Mouse (Mus musculus) T-helper 2 cell (primary cell): ENCODE measurements around the gene Lmtk3.

Experiments
- in situ Hi-C: fragments of 300-600 bp; cut with MboI, MseI; formaldehyde crosslinking; loops from one replicate; pipeline ENCODE4 v1.15.1; 2025; ENCODE audit warnings: high pct_unique_total_duplicates

Lmtk3 gene

DNA sequence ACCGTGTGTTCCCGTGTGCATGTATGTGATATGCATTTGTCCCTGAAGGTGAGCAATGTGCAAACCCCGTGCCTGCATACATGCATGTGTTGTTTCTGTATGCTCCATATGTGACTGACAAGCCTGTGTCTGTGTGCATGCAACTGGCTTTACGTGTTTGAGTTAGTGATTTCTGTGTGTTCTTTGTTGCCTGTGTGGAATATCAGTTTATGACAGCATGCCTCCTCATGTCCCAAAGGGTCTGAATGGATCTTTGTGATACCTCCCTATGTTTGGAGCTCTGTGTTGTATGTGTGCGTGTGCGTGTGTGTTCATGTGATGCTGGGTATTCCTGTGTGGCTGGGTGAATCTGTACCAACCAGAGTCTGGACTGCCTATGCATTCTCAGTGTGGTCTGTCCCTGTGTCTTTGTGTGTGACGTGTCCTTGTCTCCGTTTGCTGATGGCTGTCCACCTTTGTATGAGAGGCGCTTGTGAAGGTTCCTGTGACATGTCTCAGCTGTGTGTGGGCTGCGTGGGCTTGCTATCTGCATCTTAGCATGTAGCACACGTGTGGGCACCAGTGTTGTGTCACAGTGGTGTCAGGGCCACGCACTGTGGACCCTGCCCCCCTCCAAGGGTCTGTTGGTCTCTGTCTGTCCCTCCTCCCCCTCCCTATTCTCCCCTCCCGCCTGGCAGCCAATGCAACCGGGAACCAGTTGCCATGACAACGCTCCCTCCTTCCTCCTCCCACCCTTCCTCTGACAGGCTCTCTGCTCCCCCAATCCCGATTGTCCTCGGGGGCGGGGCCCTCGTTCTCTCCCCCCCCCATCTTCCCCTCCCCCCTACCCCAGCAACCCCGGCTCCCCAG, 1.2 kb downstream of the Lmtk3 start, which contains the start of gene Sult2b1:
Gene Sult2b1 (minus strand): TSS at position 146 of the 849 bp plus-strand sequence.
- in situ Hi-C loops: no loop called here

DNA sequence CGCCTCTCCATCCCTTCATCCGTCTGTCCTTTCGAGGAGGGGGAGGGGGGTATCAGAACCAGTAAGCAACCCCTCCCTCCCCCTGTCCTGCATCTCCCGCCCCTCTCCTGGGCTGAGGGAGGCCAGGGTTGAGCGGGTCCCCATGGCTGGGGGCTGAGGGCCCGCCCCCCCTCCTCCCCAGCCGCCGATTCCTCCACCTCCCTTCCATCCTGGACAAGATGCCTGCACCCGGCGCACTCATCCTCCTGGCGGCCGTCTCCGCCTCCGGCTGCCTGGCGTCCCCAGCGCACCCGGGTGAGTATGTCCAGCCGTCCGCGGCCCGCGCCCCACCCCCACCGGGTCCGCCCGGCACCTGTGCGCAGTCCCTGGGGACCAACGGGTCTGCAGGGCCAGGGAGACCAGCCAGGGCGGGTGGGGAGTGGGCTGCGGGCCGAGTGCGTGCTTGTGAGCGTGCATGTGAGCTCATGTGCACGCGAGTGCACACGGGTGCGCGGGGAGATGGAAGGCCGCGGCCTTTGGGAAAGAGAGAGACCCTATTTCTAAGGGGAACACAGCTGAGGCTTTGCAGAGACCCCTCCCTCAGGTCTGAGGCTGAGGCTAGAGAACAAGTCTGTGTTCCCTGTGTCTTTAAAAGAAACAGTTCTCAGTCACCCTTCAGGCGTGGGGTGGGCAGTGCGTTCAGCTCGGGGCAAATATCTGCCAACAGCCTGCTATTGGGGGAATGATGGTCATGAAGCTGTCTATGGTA, 2.0 kb downstream of the Lmtk3 start:
- in situ Hi-C loops: no loop called here

DNA sequence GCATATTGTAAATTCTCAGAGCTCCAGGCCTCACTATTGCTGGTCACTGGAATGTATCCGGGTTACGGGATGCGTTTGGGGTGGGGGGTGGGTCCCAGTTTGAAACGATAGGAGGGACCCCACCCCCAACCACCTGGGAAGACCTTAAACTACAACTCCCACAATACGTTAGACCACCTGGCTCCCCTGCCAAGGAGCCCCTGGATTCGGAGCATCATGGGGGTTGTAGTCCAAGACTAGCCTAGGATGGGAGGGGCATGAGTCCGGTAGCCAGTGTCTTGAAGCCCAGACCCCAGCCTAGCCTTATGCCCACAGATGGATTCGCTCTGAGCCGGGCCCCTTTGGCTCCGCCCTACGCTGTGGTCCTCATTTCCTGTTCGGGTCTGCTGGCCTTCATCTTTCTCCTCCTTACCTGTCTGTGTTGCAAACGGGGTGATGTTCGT, 2.6 kb downstream of the Lmtk3 start:
- in situ Hi-C loops: no loop called here

DNA sequence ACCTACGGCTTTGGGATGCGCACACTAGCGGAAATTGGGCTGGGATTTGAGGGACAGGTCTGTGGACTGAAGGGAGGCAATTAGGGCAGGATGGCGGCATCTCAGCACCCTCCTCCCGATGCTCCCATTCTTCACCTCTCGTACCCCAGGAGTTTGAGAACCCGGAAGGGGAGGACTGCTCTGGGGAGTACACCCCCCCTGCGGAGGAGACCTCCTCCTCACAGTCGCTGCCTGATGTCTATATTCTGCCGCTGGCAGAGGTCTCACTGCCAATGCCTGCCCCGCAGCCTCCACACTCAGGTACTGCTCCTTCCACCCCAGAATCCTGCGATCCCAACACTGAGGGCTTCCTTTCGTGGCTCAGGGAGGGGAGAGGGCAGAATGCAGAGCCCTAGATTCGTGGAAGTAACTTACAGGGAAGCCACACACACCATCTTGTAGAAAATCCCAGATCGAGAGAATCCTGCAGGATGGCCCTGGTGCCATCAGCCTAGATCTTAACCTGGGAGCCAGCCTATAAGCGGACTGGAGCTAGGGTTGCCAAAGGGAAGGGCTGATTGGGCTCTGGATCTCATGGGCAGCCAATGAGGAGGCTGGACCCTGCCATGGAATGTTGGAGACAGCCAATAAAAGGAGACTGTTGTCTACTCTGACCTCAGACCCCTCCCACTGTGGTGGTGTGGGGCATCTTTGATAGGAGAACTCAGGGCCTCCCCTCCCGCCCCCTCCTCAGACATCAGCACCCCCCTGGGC, 3.3 kb downstream of the Lmtk3 start:
- in situ Hi-C loops: no loop called here

DNA sequence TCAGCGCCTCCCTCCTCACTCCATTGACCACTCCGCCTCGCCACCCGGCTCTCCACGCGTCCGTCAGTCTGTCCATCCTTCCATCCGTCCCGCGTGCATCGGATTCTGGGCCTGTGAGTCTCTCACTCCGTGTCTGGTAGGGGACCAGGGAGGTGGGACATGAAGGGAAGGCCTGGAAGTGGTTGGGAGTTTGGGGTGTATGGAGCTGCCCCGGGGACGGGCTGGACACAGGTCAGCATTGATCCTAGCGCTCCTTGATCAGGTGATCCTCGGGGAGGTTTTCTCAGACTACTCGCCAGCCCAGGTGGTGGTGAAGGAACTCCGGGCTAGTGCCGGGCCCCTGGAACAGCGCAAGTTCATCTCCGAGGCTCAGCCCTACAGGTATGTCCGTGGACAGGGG, 4.1 kb downstream of the Lmtk3 start:
- in situ Hi-C loops: no loop called here

DNA sequence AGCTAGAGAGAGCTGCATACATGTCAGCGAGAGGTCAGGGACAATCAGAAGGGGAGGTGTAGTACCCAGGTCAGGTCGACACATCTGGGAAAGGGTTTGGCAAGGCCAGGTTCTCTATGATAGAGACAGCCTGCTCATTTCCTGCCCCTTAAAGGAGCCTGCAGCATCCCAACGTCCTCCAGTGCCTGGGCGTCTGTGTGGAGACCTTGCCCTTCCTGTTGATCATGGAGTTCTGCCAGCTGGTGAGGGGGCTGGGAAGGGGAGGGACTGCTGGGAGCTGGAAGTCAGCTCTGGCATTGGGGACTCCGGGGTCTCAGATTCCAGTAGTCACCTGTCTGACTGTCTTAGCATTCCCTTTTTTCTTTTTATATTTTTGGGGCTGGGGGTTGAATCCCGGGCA, 7.2 kb downstream of the Lmtk3 start:
- in situ Hi-C loops: no loop called here

DNA sequence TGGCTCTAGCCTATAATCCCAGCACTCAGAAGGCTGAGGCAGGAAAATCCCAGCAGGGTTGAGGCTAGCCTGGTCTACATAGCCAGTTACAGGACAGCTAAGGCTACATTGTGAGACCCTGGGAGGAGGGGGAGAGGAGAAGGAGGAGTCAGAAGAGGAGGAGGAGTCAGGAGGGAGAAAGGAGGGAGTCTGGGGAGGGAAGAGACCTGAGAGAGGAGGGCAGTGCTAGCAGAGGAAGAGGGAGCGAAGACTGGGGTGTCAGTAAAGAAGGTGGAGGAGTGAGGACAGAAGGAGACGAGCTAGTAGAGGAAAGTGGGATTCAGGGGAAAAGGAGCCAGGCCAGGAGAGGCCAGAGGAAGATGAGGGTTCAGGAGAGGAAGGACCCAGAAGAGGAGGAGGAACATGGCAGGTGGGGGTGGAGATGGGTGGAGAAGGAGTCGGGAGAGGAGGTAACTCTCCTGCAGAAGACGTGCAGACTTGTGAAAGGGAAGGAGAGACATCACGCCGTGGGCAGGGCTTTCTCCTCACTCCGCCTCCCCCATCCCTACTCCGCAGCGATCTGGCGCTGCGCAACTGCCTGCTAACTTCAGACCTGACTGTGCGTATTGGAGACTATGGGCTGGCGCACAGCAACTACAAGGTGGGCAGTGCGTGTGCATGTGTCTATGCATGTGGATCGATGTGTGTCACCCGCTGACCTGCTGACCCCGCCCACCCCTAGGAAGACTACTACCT, 8.4 kb downstream of the Lmtk3 start:
- in situ Hi-C loops: no loop called here

DNA sequence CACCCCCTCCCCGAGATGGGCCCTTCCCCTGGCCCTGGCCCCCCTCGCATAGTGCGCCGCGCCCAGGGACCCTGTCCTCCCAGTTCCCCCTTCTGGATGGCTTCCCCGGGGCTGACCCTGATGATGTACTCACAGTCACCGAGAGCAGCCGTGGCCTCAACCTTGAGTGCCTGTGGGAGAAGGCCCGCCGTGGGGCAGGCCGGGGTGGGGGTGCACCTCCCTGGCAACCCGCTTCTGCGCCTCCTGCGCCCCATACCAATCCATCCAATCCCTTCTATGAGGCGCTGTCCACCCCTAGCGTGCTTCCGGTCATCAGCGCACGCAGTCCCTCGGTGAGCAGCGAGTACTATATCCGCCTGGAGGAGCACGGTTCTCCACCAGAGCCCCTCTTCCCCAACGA, 9.7 kb downstream of the Lmtk3 start:
- in situ Hi-C loops: no loop called here

DNA sequence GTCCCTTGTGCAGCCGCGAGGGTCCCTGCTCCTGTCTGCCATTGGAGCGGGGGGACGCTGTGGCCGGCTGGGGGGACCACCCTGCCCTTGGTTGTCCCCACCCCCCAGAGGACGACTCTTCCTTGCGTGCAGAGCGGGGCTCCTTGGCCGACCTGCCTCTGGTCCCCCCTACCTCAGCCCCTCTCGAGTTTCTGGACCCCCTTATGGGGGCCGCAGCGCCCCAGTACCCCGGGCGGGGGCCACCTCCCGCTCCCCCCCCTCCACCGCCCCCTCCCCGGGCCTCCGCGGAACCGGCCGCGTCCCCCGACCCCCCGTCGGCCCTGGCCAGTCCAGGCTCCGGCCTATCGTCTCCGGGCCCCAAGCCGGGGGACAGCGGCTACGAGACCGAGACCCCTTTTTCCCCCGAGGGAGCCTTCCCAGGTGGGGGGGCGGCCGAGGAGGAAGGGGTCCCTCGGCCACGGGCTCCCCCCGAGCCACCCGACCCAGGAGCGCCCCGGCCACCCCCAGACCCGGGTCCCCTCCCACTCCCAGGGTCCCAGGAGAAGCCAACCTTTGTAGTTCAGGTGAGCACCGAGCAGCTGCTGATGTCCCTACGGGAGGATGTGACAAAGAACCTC, 10.5 kb downstream of the Lmtk3 start:
- in situ Hi-C loops: no loop called here

DNA sequence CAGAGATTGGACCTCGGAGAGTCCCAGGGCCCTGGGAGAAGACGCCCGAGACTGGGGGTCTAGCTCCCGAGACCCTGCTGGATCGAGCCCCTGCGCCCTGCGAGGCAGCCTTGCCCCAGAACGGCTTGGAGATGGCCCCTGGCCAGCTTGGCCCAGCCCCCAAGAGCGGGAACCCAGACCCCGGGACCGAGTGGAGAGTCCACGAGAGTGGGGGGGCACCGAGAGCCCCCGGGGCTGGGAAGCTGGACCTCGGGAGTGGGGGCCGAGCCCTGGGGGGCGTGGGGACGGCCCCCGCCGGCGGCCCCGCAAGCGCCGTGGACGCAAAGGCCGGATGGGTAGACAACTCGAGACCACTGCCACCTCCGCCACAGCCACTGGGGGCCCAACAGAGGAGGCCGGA, 11.4 kb downstream of the Lmtk3 start:
- in situ Hi-C loops: no loop called here

DNA sequence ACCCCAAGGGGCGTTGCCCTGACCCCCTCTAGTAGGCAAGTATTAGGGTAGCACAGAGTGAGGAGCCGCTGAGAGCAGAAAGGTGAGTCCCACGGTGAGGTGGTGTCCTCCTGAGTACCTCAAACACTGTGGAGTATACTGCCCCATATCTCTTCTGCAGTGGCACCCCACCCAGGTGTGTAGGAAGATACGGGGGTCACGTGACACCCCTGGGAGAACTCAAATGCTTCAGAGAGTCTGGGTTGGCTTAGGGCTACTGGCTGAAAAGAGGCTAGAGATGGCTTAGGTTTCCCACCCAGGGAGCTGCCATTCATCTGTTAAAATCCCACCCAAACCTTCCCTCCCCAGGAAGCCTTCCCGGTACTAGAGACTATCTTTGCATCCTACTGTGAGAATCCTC, 13.4 kb downstream of the Lmtk3 start:
- in situ Hi-C loops: no loop called here

DNA sequence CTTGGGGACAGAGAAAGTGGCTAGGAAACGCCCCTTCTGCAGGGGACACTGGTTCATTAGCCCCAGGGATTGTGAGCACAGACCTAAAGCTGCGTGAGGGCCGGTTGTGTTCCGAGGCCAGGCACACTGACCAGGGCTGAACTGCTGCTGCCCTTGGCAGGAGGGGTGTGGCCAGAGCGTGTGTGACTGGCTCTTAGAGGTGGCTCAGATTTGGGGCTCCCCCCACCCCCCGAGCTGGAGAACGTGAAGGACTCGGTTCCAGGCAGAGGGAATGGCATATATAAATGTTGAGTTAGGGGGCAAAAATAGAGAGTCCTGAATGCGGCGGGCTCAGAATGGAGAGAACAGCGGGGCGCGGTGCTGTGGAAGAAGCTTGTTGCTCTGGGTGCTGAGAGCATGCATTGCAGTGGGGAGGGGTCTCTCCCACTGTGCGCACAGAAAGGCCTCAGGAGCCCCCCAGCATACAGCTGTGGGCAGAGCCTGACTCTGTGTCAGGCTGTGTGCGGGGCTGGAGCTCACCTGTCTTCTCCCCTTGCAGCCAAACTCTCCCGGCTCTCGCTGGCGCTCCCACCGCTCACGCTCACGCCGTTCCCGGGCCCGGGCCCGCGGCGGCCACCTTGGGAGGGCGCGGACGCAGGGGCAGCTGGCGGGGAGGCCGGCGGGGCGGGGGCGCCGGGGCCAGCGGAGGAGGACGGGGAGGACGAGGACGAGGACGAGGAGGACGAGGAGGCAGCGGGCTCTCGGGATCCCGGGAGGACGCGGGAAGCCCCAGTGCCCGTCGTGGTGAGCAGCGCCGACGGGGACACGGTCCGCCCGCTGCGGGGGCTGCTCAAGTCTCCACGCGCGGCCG, 14.3 kb downstream of the Lmtk3 start:
- in situ Hi-C loops: no loop called here

DNA sequence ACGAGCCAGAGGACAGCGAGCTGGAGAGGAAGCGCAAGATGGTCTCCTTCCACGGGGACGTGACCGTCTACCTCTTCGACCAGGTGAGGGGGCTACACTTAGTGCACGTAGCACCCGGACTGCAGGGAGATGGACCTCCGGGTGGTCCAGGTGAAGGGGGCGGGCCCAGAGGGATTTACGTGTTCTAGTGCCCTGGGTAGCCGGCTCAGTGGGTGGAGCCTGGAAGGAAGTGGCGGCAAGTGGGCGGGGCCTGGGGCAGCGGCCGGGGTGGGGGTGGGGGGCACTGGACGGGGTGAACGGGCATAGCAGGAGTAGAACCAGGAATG, 14.9 kb downstream of the Lmtk3 start:
- in situ Hi-C loops: no loop called here

DNA sequence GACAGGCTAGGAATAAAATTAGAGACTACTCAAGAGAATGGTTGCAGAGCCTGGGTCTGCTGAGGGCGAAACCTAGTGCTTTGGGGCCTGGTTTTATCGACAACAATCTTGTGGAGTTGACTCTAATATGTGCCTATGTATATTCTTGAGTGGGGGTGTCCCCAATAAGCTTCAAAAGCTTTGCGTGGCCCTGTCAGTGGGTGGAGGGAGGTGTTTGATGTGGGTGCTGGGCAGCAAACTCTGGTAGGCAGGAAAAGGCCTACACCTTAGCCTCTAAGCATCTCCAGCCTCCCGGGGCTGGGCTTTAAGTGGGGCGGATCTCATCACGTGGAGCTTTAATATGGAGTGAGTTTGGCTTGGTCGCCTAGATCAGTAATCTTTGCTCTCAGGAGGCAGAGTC, 15.4 kb downstream of the Lmtk3 start:
- in situ Hi-C loops: no loop called here

DNA sequence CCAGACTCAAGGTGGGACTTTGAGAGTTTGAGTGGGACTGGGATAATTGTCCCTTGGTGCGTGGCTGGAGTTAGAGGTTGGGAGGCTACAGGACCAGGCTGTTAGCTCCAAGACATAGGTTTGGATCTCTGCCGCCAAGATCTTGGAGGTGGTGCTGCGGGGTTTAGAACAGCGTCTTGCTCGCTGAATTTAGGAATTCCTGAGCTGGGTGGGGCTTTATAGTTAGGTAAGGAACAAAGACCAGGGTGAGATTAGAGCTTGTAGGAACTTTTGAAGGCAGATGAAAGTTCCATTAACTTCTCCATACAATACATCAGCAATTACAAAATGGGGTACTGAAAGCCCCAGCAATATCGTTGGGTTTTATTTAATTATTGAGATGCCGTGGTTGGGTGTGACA, 16.5 kb downstream of the Lmtk3 start:
- in situ Hi-C loops: loop anchor here (5.0 kb wide), 1 partner anchor 122 kb away; the partner anchor contains the start of genes Ccdc114 and Emp3

DNA sequence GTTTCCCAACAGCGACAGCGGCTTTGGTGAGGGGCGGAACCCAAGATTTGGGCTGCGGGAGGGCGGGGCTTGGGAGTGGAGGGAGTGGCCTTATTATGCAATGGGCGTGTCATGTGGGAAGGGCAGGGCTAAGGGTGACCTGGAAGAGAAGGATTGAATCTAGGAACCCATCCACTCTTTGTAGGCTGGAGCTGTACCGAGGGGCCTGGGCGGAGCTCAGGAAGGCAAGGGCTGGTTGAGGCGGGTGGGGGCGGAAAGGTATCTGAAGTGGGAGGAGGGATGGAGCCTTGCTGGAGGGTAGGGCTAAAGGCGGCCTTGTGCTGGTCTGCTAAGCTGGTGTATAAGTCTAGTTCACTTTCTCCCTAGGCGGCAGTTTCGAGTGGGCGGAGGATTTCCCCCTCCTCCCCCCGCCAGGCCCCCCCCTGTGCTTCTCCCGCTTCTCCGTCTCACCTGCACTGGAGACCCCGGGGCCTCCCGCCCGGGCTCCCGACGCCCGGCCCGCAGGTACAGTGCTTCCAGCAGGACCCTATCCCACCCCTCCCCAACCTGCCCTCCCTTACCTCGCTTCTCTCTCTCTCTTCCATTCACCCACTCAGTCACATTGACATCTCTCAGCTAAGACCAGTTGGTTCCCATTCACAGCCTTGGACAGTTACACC, 17.1 kb downstream of the Lmtk3 start:
- in situ Hi-C loops: loop anchor here (5.0 kb wide), 1 partner anchor 122 kb away; the partner anchor contains the start of genes Ccdc114 and Emp3

DNA sequence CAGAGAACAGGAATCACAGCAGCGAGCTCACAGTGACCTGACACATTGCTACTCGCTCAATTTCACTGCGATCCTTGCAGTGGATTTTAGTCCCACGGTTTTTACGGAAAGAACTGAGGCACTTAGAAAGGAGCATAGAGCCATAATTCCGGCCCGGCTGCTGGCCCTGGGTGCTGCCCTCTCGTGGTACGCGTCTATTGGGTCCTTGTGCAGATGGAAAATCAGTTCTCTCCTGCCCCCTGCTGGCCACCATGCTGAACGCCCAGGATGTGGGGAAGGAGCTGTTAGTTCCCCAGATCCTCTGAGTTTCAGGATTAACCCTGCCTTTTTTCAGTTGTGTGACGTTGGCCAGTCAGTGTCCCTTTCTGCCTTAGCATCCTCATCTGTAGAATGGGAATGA, 17.8 kb downstream of the Lmtk3 start:
- in situ Hi-C loops: loop anchor here (5.0 kb wide), 1 partner anchor 121 kb away; the partner anchor contains the start of genes Ccdc114 and Emp3

DNA sequence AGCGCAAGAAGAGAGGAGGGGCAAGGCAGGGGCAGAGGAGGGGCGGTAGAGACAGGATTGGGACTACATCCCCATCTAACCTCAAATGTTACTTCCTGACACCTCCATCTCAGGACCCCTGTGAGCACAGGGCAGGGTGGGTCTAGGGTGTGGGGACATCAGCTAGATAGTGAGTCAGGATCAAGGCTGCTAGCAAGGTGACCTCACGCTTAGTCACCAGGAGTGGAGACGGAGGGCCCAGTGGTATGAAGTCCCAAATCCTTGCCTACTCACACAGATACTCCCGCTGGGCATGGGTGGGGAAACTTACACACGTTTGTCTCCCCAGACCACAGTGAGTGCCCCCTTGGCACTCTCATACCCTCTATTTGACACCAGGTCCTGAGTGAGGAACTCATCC, 19.0 kb downstream of the Lmtk3 start:
- in situ Hi-C loops: loop anchor here (5.0 kb wide), 1 partner anchor 120 kb away; the partner anchor contains the start of genes Ccdc114 and Emp3

DNA sequence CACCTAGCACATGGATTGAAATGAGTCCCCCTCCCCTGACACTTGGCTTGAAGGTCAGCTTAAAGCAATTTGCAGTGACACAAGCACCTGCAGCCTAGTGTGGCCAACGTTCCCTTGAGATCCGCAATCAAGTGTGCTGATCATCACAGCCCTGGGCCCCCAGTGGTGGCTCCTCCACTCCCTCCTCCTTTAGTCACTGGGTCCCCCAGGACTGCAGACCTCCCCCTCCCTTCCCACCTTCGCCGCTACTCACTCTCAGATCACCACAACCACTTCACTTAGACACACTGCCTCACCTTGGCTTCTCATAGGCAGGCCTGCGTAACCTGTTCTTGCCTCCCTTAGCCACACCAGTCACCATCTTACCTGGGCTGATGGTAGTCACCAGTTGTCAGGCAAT, 22.4 kb downstream of the Lmtk3 start:
- in situ Hi-C loops: no loop called here
